Mouse (Mus musculus) heart, embryonic 10.5 days (tissue): ENCODE data around the gene Eno1. TPM values are rescaled to one million over a fixed set of nuclear protein-coding genes. Genes with fewer than 3 reads are reported as not detected.
A peak's percentile ranks its signal among the peaks of the same experiment; 100 is the strongest.

Source experiments
- DNase-seq: peaks from one replicate; pipeline ENCODE4 v3.0.0-alpha.2; 2017; ENCODE audit warnings: low spot score
- H3K27ac ChIP-seq: fragments of 300-500 bp; sonication (generic); 2 replicates; pipeline ENCODE4 v1.5.1; 2016; ENCODE audit warnings: mild to moderate bottlenecking
- H3K27me3 ChIP-seq: fragments of 300-500 bp; sonication (generic); 2 replicates; pipeline ENCODE4 v1.6.1; 2016; ENCODE audit warnings: mild to moderate bottlenecking; ENCODE audit not compliant: poor library complexity, insufficient read depth, severe bottlenecking
- H3K36me3 ChIP-seq: fragments of 300-500 bp; sonication (generic); 2 replicates; pipeline ENCODE4 v1.6.1; 2016; ENCODE audit warnings: mild to moderate bottlenecking, moderate library complexity
- H3K4me1 ChIP-seq: fragments of 300-500 bp; sonication (generic); 2 replicates; pipeline ENCODE4 v1.6.1; 2016; ENCODE audit warnings: mild to moderate bottlenecking
- H3K4me3 ChIP-seq: fragments of 300-500 bp; sonication (generic); 2 replicates; pipeline ENCODE4 v1.5.1; 2016; ENCODE audit warnings: mild to moderate bottlenecking, moderate library complexity
- H3K9me3 ChIP-seq: fragments of 300-500 bp; sonication (generic); 2 replicates; pipeline ENCODE4 v1.6.1; 2016; ENCODE audit warnings: mild to moderate bottlenecking, moderate library complexity
- WGBS: fragments of 180-500 bp; shearing (Covaris S2); methylation state at CpG from one replicate; pipeline ENCODE4 v1.1.7; 2016; 5-methylcytosine and 5-hydroxymethylcytosine counted together
- polyA plus RNA-seq: library from polyadenylated mRNA; unstranded; fragments of >200 nt; fragmentation: Nextera tagmentation; extraction: Ambion mirVana; gene quantifications from 2 replicates; pipeline ENCODE4 v1.2.1, GENCODE M21; 2016

Eno1 gene
- polyA plus RNA-seq, 1 experiment from 2014 or later = 3,587 TPM

DNA sequence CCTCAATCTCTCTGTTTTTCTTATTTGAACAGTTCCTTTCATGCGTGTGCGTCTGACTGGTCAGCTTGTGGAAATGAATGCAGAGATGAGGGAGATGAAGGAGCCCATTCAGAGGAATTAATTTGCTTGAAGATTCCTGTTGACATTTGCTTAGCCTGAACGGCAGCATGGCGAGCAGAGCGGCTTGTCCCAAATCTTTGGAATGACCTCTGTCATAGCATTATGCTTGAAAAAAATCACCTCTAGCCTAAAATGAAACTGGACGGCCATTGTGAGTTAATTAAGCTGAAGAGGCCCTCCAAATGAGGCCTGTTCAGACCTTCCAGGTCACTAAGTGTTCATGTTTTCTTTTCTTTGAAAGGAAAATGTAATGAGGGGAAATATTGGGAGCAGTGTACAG lies 20.1 kb upstream of the Eno1 start:
- 87% methylated on average over 6 of the region's 6 CpGs for WGBS
- no peak for DNase-seq
- H3K27ac ChIP-seq = no peak overlapping the region
- H3K36me3 ChIP-seq = no peaks in the 10 kb centered on the region
- H3K9me3 ChIP-seq = no peaks in the 10 kb centered on the region
- 0 out of 2 replicates have a peak, but pooled peaks cover 4% of the 10 kb centered on the region for H3K27me3 ChIP-seq
- peaks cover 24% of the 10 kb centered on the region for H3K4me1 ChIP-seq
- H3K4me3 ChIP-seq = no peak overlapping the region

DNA sequence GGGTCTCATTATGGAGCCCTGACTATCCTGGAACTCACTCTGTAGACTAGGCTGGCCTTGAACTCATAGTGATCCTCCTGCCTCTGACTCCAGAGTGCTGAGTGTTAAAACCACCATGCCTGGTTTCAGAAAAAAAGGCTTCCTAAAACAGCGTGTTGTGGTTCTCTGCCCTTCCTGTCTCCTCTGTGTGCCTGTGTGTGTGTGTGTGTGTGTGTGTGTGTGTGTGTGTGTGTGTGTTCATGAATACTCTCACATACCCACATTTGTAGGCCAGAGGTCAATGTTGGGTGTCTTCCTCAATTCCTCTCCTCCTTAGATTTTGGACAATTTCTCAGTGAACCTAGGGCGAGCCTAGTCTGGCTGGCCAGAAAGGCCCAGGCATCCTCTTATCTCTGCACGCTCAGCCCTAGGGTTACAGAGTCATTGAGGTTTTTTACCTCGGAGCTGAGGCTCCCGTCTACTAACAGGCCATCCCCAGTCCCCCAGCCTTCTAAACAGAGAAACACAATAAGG lies 19.4 kb upstream of the Eno1 start:
- 49% methylated on average over 5 of the region's 5 CpGs for WGBS

DNA sequence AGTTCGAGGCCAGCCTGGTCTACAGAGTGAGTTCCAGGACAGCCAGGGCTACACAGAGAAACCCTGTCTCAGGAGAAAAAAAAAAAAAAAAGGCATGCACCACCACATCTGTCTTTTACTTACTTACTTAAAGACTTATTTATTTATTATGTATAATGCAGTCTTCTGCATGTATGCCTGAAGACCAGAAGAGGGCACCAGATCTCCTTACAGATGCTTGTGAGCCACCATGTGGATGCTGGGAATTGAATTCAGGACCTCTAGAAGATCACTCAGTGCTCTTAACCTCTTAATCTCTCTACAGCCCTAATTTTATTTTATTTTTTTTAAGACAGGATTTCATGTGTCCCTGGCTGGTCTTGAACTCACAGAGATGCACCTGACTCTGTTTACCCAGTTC lies 18.6 kb upstream of the Eno1 start:
- no peak overlapping the region for H3K4me3 ChIP-seq
- no peak for DNase-seq
- H3K27ac ChIP-seq = no peak overlapping the region
- 94% methylated on average over 1 of the region's 1 CpGs for WGBS
- 0 out of 2 replicates have a peak, but pooled peaks cover 5% of the 10 kb centered on the region for H3K27me3 ChIP-seq
- no peaks in the 10 kb centered on the region for H3K36me3 ChIP-seq
- H3K4me1 ChIP-seq = peaks cover 15% of the 10 kb centered on the region
- H3K9me3 ChIP-seq = no peaks in the 10 kb centered on the region

More for the DNA sequence above, 19.4 kb upstream of the Eno1 start:
- Histone ChIP-seq H3K9me3 (no peaks in the 10 kb centered on the region), H3K36me3 (no peaks in the 10 kb centered on the region), H3K27me3 (0 out of 2 replicates have a peak, but pooled peaks cover 5% of the 10 kb centered on the region), H3K27ac (no peak overlapping the region), H3K4me3 (no peak overlapping the region), H3K4me1 (peaks cover 23% of the 10 kb centered on the region)
- no peak for DNase-seq

DNA sequence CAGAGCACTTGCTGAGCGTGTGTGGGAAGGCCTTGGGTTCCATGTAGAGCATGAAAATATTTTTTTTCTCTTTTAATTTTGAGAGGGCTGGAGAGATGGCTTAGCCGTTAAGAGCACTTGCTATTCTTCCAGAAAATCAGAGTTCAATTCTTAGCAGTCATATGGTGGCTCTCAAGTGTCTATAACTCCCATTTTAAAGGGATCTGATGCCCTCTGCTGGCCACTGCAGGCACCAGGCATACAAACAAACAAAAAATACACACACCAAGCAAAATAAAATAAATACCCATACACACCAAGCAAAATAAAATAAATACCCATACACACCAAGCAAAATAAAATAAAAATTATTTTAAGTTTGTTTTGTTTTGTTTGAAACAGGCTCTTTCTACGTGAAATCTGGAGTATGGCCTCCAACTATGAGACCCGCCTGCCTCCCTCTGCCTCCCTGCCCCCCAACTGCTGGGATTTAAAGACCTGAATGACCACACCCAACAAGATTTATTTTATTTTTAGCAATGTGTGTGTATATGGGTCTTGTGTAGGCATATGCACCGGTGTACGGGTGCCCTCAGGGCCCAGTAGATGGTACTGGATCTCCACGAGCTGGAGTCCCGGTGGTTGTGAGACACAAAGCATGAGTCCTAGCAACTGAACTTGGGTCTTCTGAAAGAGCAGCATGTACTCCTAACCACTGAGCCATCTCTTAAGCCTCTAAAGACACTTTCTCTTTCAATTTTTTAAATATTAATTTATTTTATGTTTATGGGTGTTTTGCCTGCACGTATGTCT lies 16.8 kb upstream of the Eno1 start:
- Histone ChIP-seq H3K4me3 (no peak overlapping the region), H3K27ac (no peak overlapping the region), H3K9me3 (no peaks in the 10 kb centered on the region), H3K36me3 (no peaks in the 10 kb centered on the region), H3K4me1 (peaks cover 12% of the 10 kb centered on the region), H3K27me3 (0 out of 2 replicates have a peak, but pooled peaks cover 5% of the 10 kb centered on the region)
- no peak for DNase-seq
- WGBS = 70% methylated on average over 9 of the region's 9 CpGs

DNA sequence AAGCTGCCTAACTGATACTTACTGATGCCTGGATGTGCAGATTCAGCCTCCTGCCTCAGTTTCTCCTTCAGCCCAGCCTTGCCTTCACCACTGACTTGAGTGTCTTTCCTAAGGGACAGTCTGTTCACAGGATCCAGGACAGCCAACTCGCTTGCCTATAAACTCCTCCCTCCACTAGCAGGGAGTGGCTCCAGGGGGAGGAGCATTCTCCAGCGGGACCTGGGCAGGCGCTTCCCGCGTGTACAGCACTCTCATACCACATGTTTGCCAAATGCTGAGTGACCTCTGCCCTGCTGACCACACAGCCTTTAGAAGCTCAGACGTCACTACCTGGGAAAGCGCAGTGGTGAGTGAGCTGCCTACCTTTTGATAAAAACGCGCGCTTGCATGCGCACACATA lies 15.9 kb upstream of the Eno1 start:
- no peak for DNase-seq
- Histone ChIP-seq H3K27me3 (0 out of 2 replicates have a peak, but pooled peaks cover 5% of the 10 kb centered on the region), H3K4me1 (peaks cover 12% of the 10 kb centered on the region), H3K36me3 (no peaks in the 10 kb centered on the region), H3K4me3 (peak overlapping the region; percentile 45), H3K9me3 (no peaks in the 10 kb centered on the region), H3K27ac (peak overlapping the region; percentile 72)
- WGBS = 15% methylated on average over 11 of the region's 11 CpGs

DNA sequence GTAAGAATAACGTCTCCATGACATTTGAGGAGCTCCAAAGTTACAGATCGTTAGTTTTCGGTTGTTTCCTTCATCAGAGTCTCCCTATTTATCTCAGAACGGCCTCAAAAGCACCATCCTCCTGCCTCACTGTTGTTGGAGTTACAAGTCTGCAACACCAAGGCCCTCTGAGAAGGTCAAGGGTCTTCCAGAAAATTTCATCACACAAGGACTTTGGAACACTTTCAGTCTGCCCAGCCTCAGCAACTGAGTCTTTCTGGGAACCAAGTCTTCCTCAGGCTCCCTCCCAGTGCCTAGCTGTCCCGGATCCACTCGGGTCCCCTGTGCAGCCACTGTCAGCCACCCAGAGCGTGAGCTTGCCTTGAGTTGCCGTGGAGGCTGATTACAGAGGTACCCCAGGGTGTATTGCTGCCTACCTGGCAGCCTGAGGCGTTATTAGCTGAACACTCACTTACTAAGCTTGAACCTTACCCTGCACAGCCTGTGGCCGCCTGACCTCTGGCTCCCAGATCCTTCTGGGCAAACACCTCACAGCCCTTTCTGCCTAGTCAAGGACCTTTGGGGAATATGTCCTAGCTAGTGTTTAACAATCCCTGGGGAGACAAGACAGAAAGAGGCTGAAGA lies 15.4 kb upstream of the Eno1 start:
- Histone ChIP-seq H3K9me3 (no peaks in the 10 kb centered on the region), H3K27ac (peak overlapping the region; percentile 72), H3K4me3 (peak overlapping the region; percentile 45), H3K27me3 (0 out of 2 replicates have a peak, but pooled peaks cover 5% of the 10 kb centered on the region), H3K36me3 (no peaks in the 10 kb centered on the region), H3K4me1 (peaks cover 12% of the 10 kb centered on the region)
- DNase-seq = no peak
- WGBS = 42% methylated on average over 10 of the region's 10 CpGs

DNA sequence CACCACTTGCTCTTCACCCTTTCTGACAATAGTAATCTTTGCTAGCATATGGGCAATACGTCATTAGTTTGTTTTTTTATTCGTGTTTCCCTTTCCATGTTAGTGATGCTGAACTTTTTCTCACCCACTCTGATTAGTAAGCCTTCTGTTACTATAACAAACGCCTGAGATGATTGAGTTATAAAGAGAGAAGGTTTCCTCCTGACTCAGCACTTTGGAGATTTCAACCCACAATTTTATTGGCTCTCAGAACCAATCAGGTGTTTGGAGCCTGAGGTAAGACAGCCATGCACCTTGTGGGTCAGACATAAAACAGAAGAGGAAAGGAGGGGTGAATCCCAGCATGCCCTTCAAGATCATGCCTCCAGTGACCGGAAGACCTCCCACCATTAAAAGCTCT lies 12.7 kb upstream of the Eno1 start:
- WGBS = 74% methylated on average over 4 of the region's 4 CpGs
- peaks cover 21% of the 10 kb centered on the region for H3K4me1 ChIP-seq

DNA sequence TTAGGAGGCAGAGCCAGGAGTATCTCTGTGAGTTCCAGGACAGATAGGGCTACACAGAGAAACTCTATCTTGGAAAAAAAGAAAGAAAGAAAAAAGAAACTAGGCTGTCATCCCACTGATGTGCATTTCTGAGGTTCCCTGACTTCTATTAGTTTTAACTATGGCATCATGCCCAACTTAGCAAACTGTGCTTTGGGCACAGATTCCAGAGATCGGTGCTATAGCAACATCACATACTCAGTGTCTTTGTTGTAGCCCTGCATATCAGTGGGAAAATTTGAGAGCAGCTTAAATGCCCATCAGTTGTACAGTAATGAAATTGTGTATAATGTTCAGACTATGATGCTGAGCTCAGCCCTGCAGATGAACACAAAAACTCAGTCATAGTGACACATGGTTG lies 10.8 kb upstream of the Eno1 start:
- DNase-seq = no peak
- WGBS = 90% methylated on average over 1 of the region's 1 CpGs
- no peaks in the 10 kb centered on the region for H3K36me3 ChIP-seq
- H3K4me3 ChIP-seq = no peak overlapping the region
- H3K9me3 ChIP-seq = no peaks in the 10 kb centered on the region
- peaks cover 33% of the 10 kb centered on the region for H3K4me1 ChIP-seq
- no peak overlapping the region for H3K27ac ChIP-seq
- H3K27me3 ChIP-seq = 0 out of 2 replicates have a peak, but pooled peaks cover 5% of the 10 kb centered on the region

More for the DNA sequence above, 12.7 kb upstream of the Eno1 start:
- Histone ChIP-seq H3K9me3 (no peaks in the 10 kb centered on the region), H3K4me3 (no peak overlapping the region), H3K27me3 (0 out of 2 replicates have a peak, but pooled peaks cover 5% of the 10 kb centered on the region), H3K36me3 (no peaks in the 10 kb centered on the region), H3K27ac (no peak overlapping the region)
- DNase-seq = no peak

DNA sequence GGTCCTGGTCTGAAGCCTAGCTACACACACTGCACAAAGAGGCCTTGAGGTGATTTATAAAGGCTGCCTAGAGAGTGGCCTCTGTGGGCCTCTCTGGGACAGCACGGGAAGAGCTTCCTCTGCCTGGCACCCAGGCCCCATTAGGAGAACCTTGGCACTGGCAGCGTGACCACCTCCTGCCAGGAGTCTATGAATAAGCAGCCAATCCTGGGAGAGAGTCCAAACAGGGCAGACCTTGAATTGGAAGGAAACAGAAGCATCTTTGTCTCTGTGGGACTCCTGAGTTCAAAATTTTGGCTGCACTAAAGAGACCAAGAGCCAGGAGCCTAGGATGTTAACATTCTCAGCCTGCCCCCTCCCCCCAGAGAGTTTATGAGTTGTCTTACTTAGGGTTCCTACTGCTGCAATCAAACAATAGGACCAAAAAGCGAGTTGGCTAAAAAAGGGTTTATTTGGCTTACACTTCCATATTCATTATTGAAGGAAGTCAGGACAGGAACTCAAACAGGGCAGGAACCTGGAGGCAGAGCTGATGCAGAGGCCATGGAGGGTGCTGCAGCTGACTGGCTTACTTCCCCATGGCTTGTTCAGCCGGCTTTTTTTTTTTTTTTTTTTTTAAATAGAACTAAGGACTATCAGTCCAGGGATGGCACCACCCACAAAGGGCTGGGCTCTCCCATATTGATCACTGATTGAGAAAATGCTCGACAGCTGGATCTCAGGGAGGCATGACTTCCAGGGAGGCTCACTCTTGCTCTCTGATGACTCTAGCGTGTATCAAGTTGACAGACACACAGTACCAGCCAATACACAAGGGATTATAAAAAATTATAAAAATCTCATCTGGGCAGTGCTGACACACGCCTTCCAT lies 9.5 kb upstream of the Eno1 start:
- no peak overlapping the region for H3K27ac ChIP-seq
- H3K27me3 ChIP-seq = no peaks in the 10 kb centered on the region
- H3K4me1 ChIP-seq = peaks cover 40% of the 10 kb centered on the region
- H3K36me3 ChIP-seq = no peaks in the 10 kb centered on the region
- no peaks in the 10 kb centered on the region for H3K9me3 ChIP-seq
- no peak overlapping the region for H3K4me3 ChIP-seq
- 69% methylated on average over 7 of the region's 7 CpGs for WGBS
- DNase-seq = no peak

DNA sequence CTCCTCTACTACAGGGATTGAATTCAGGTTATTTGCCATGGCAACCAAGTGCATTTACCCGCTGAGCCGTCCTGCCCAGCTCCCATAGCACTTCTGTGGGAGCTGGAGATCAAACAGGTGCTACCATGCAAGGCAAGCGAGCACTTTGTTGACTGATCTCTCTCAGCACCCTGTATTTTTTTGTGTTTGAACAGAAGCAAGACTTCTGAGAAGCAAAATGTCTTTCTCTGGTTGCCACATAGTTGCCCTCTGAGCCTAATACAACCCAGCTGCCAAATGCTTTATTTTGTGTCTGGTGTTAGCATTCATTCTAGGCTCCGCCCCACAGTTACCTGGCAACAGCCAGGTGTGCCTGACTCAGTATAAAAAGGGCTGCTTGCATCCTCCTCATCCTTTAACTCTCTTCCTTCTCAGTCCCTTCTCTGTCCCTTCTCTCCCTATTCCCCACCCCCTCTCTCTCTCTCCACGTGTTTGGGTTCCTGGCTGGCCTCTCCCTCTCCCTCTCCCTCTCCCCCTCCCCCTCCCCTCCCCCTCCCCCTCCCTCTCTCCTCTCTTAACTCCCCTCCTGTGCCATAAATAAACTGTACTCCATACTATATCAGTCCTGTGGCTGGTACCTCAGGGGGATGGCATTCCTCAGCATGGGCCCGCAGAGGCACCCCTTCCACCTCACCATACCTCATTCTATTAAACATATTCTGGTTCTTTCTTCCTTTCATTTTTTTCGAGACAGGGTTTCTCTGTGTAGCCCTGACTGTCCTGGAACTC lies 7.8 kb upstream of the Eno1 start:
- 37% methylated on average over 7 of the region's 7 CpGs for WGBS
- Histone ChIP-seq H3K27ac (peak overlapping the region; percentile 81), H3K36me3 (no peaks in the 10 kb centered on the region), H3K4me3 (no peak overlapping the region), H3K9me3 (no peaks in the 10 kb centered on the region), H3K4me1 (peaks cover 42% of the 10 kb centered on the region), H3K27me3 (no peaks in the 10 kb centered on the region)
- no peak for DNase-seq

DNA sequence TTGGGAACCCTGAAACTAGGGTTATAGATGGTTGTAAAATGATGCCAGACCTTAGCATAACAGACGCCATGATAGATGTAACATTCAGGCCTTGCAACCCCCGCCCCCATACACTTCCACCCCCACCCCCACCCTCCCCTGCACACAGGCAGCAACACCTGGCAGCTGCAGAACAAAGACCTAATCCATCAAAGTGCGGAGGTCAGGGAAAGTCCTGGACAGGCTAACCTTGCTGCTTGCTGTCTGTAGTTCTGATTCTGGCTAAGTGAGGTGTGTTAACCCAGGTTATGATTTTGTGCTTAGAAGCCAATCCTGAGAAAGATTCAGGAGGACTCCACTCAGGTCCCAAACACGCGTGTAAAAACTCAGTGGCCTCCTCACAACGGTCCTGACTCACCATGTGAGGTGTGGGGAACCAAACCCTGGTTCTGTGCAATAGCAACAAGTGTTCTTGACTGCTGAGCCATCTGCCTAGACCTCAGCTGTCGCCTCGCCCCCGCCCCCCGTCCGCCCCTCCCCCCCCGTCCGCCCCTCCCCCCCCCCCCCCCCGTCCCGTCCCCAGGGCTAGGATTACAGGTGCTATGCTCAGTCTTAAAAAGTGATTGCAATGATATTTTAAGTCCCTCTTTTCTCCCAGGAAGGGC lies 6.7 kb upstream of the Eno1 start:
- Histone ChIP-seq H3K4me3 (no peak overlapping the region), H3K27me3 (no peaks in the 10 kb centered on the region), H3K27ac (peak overlapping the region; percentile 81), H3K9me3 (no peaks in the 10 kb centered on the region), H3K4me1 (peaks cover 49% of the 10 kb centered on the region), H3K36me3 (no peaks in the 10 kb centered on the region)
- no peak for DNase-seq
- 28% methylated on average over 7 of the region's 15 CpGs for WGBS
